In genomic region chr3:107260956-107261850, GRCm38 (mm10) we compare ENCODE assay signal across 11 mouse cellular contexts. TPM values are rescaled to one million over a fixed set of nuclear protein-coding genes. Genes with fewer than 3 reads are reported as not detected.
DNase-seq lines count a peak whose midpoint lies in the region; ATAC-seq and TF ChIP-seq lines count a peak whose summit lies in the region.
"Had no signal": no experiment of that assay in that cellular context is flagged by ENCODE, and none has a peak within 500 bp of the region (broad histone marks: within the 10 kb centered on the region; RNA-seq: fewer than 3 reads in every experiment).

No protein-coding gene starts in this region.

- no peak overlapping the region for H3K4me2 ChIP-seq in intestine, embryonic 14.5 days (ENCODE audit: low read length)
- no peak overlapping the region for H3K4me2 ChIP-seq in intestine, postnatal 0 days (replicated peaks; ENCODE audit: low read depth)
- no peak overlapping the region for H3K4me2 ChIP-seq in forebrain, embryonic 11.5 days (ENCODE audit: low read depth, low read length, severe bottlenecking)
- no peak overlapping the region for H3K4me2 ChIP-seq in hindbrain, embryonic 13.5 days
- no peak overlapping the region for H3K4me2 ChIP-seq in midbrain, postnatal 0 days (ENCODE audit: low read depth, low read length, poor library complexity, severe bottlenecking)
- H3K4me2 ChIP-seq: embryonic facial prominence, embryonic 15.5 days had no signal

- H3K27me3 ChIP-seq in intestine, embryonic 14.5 days (replicated peaks; ENCODE audit: control insufficient read depth, insufficient read depth, low read length) = no peaks in the 10 kb centered on the region
- no peaks in the 10 kb centered on the region for H3K27me3 ChIP-seq in intestine, postnatal 0 days (replicated peaks; ENCODE audit: control insufficient read depth, insufficient read depth, low read length)
- H3K27me3 ChIP-seq in C2C12 (ENCODE audit: control insufficient read depth, insufficient read depth, insufficient read length) = no peaks in the 10 kb centered on the region
- no peaks in the 10 kb centered on the region for H3K27me3 ChIP-seq in forebrain, embryonic 11.5 days (ENCODE audit: control insufficient read depth, insufficient read depth, low read length)
- 0 out of 2 replicates have a peak, but pooled peaks cover 9% of the 10 kb centered on the region for H3K27me3 ChIP-seq in hindbrain, embryonic 13.5 days
- no peaks in the 10 kb centered on the region for H3K27me3 ChIP-seq in midbrain, postnatal 0 days (ENCODE audit: insufficient read depth, low read length)
- H3K27me3 ChIP-seq: CH12.LX; embryonic facial prominence, embryonic 15.5 days had no signal

- WGBS in intestine, embryonic 14.5 days = 34% methylated on average over 8 of the region's 8 CpGs
- 48% methylated on average over 8 of the region's 8 CpGs for WGBS in intestine, postnatal 0 days
- WGBS in forebrain, embryonic 11.5 days = 51% methylated on average over 8 of the region's 8 CpGs
- 42% methylated on average over 8 of the region's 8 CpGs for WGBS in hindbrain, embryonic 13.5 days
- 57% methylated on average over 8 of the region's 8 CpGs for WGBS in midbrain, postnatal 0 days

- peaks cover 8% of the 10 kb centered on the region; the same call in 1 of the 2 replicates for H3K4me1 ChIP-seq in intestine, embryonic 14.5 days (replicated peaks; ENCODE audit: control insufficient read depth, insufficient read depth, low read length)
- no peaks in the 10 kb centered on the region for H3K4me1 ChIP-seq in intestine, postnatal 0 days (replicated peaks; ENCODE audit: control insufficient read depth, insufficient read depth, low read length)
- H3K4me1 ChIP-seq in forebrain, embryonic 11.5 days (replicated peaks; ENCODE audit: control insufficient read depth, insufficient read depth, low read length) = no peaks in the 10 kb centered on the region
- peaks cover 38% of the 10 kb centered on the region for H3K4me1 ChIP-seq in hindbrain, embryonic 13.5 days (replicated peaks)
- H3K4me1 ChIP-seq in midbrain, postnatal 0 days (ENCODE audit: insufficient read depth, low read length) = peaks cover 8% of the 10 kb centered on the region

- no peak for ATAC-seq in intestine, embryonic 14.5 days (replicated peaks; ENCODE audit: low FRiP score, low TSS enrichment, low read depth)
- no peak for ATAC-seq in intestine, postnatal 0 days
- 0 out of 2 replicates have a peak, but pooled peaks have one; percentile 39 for ATAC-seq in forebrain, embryonic 11.5 days (replicated peaks; ENCODE audit: low FRiP score)
- peak; percentile 48 for ATAC-seq in hindbrain, embryonic 13.5 days (ENCODE audit: low FRiP score)
- no peak for ATAC-seq in midbrain, postnatal 0 days (ENCODE audit: low FRiP score)
- ATAC-seq in activated CD4-positive, CD25-positive, alpha-beta regulatory T cell, adult 4 months = no peak

- no peak overlapping the region for H3K4me3 ChIP-seq in intestine, embryonic 14.5 days (ENCODE audit: low read depth, low read length)
- no peak overlapping the region for H3K4me3 ChIP-seq in intestine, postnatal 0 days (ENCODE audit: low read depth, low read length)
- H3K4me3 ChIP-seq in C2C12 (ENCODE audit: insufficient read depth, poor library complexity, severe bottlenecking) = no peak overlapping the region
- H3K4me3 ChIP-seq in forebrain, embryonic 11.5 days (ENCODE audit: low read depth, low read length) = no peak overlapping the region
- H3K4me3 ChIP-seq in hindbrain, embryonic 13.5 days = no peak overlapping the region
- no peak overlapping the region for H3K4me3 ChIP-seq in midbrain, postnatal 0 days (ENCODE audit: low read depth, low read length)
- H3K4me3 ChIP-seq: embryonic facial prominence, embryonic 15.5 days had no signal

- TF ChIP-seq CTCF in intestine, postnatal 0 days (IDR thresholded peaks at IDR 0.05; ENCODE audit: low read depth) = no peak
- TF ChIP-seq CTCF in C2C12 (IDR thresholded peaks at IDR 0.05; ENCODE audit: control insufficient read depth, insufficient read depth, insufficient read length) = no peak
- TF ChIP-seq CTCF in midbrain, postnatal 0 days (IDR thresholded peaks at IDR 0.05) = no peak

- H3K9ac ChIP-seq in intestine, embryonic 14.5 days (ENCODE audit: low read length) = no peak overlapping the region
- H3K9ac ChIP-seq in intestine, postnatal 0 days (ENCODE audit: low read depth, low read length) = no peak overlapping the region
- H3K9ac ChIP-seq in forebrain, embryonic 11.5 days (ENCODE audit: low read length) = no peak overlapping the region
- H3K9ac ChIP-seq in hindbrain, embryonic 13.5 days = 0 out of 2 replicates have a peak overlapping the region, but pooled peaks have one; percentile 2
- no peak overlapping the region for H3K9ac ChIP-seq in midbrain, postnatal 0 days (replicated peaks; ENCODE audit: low read length, poor library complexity, severe bottlenecking)
- H3K9ac ChIP-seq: embryonic facial prominence, embryonic 15.5 days had no signal

- H3K79me2 ChIP-seq in C2C12 (ENCODE audit: control insufficient read depth, insufficient read depth) = no peaks in the 10 kb centered on the region

- no peak overlapping the region for H3ac ChIP-seq in C2C12 (ENCODE audit: control insufficient read depth, insufficient read length, low read depth)

- H3K9me3 ChIP-seq in intestine, embryonic 14.5 days (ENCODE audit: control insufficient read depth, low read length) = no peaks in the 10 kb centered on the region
- no peaks in the 10 kb centered on the region for H3K9me3 ChIP-seq in intestine, postnatal 0 days (ENCODE audit: control insufficient read depth)
- H3K9me3 ChIP-seq in forebrain, embryonic 11.5 days (ENCODE audit: control insufficient read depth, low read length) = no peaks in the 10 kb centered on the region
- H3K9me3 ChIP-seq in hindbrain, embryonic 13.5 days = no peaks in the 10 kb centered on the region
- H3K9me3 ChIP-seq in midbrain, postnatal 0 days (ENCODE audit: low read length) = no peaks in the 10 kb centered on the region
- H3K9me3 ChIP-seq: embryonic facial prominence, embryonic 15.5 days had no signal

- DNase-seq in intestine, embryonic 14.5 days (ENCODE audit: low spot score) = no peak
- DNase-seq in forebrain, embryonic 11.5 days (ENCODE audit: low spot score) = peak; percentile 52
- DNase-seq in midbrain, postnatal 0 days (ENCODE audit: low spot score) = peak; percentile 32
- no peak for DNase-seq in cerebellum, adult 9-10 months

- no peaks in the 10 kb centered on the region for H3K36me3 ChIP-seq in intestine, embryonic 14.5 days (ENCODE audit: control insufficient read depth, insufficient read depth, low read length)
- H3K36me3 ChIP-seq in intestine, postnatal 0 days (ENCODE audit: control insufficient read depth, insufficient read depth) = no peaks in the 10 kb centered on the region
- no peaks in the 10 kb centered on the region for H3K36me3 ChIP-seq in C2C12 (ENCODE audit: control insufficient read depth, insufficient read depth)
- no peaks in the 10 kb centered on the region for H3K36me3 ChIP-seq in forebrain, embryonic 11.5 days (ENCODE audit: control insufficient read depth, insufficient read depth, low read length)
- H3K36me3 ChIP-seq in hindbrain, embryonic 13.5 days = no peaks in the 10 kb centered on the region
- no peaks in the 10 kb centered on the region for H3K36me3 ChIP-seq in midbrain, postnatal 0 days (ENCODE audit: insufficient read depth, low read length)
- H3K36me3 ChIP-seq: embryonic facial prominence, embryonic 15.5 days had no signal

- peak overlapping the region; percentile 60; the same call in 1 of the 2 replicates for H3K27ac ChIP-seq in intestine, embryonic 14.5 days (ENCODE audit: low read depth)
- H3K27ac ChIP-seq in intestine, postnatal 0 days (ENCODE audit: low read depth, low read length) = no peak overlapping the region
- H3K27ac ChIP-seq in forebrain, embryonic 11.5 days (ENCODE audit: low read depth, low read length) = no peak overlapping the region
- peak overlapping the region; percentile 84 for H3K27ac ChIP-seq in hindbrain, embryonic 13.5 days
- H3K27ac ChIP-seq in midbrain, postnatal 0 days (ENCODE audit: low read depth, low read length) = no peak overlapping the region
- H3K27ac ChIP-seq: embryonic facial prominence, embryonic 15.5 days had no signal

- no peaks in the 10 kb centered on the region for H3K79me3 ChIP-seq in C2C12 (ENCODE audit: low read depth)

RNA-seq across cellular contexts. Expression of gene Lamtor5, which starts 17.5 kb away (rescaled TPM):
- polyA plus RNA-seq in intestine, embryonic 14.5 days (2014; fragmentation: Nextera tagmentation; extraction: Ambion mirVana) = 196 and 202 TPM in 2 replicates
- 206 and 210 TPM in 2 replicates for polyA plus RNA-seq in intestine, postnatal 0 days (2015; fragmentation: Nextera tagmentation; extraction: Ambion mirVana)
- polyA plus RNA-seq in C2C12 (2012; fragmentation: generic; extraction: Trizol) = 163 TPM
- 174 and 177 TPM in 2 replicates for polyA plus RNA-seq in forebrain, embryonic 11.5 days (2014; fragmentation: Nextera tagmentation; extraction: Ambion mirVana)
- polyA plus RNA-seq in hindbrain, embryonic 13.5 days (2015; fragmentation: Nextera tagmentation; extraction: Ambion mirVana) = 200 TPM in 2 replicates
- total RNA-seq in midbrain, postnatal 0 days (2014; rRNA removed) = 66.7 and 69.9 TPM in 2 replicates
- 153 and 173 TPM in 2 replicates for polyA plus RNA-seq in midbrain, postnatal 0 days (2015; fragmentation: Nextera tagmentation; extraction: Ambion mirVana)
- 100 to 1,000 TPM; 223 to 224 TPM for polyA plus RNA-seq in activated CD4-positive, CD25-positive, alpha-beta regulatory T cell, adult 4 months (2017; shearing (Covaris generic))

RNA-seq across cellular contexts. Expression of gene Prok1, which starts 21.7 kb away (rescaled TPM):
- polyA plus RNA-seq in intestine, embryonic 14.5 days (2014; fragmentation: Nextera tagmentation; extraction: Ambion mirVana) = not detected in 2 replicates
- polyA plus RNA-seq in intestine, postnatal 0 days (2015; fragmentation: Nextera tagmentation; extraction: Ambion mirVana) = 0.09 TPM in 1 of 2 replicates, not detected in the other
- polyA plus RNA-seq in C2C12 (2012; fragmentation: generic; extraction: Trizol) = not detected
- 0.11 TPM in 1 of 2 replicates, not detected in the other for polyA plus RNA-seq in forebrain, embryonic 11.5 days (2014; fragmentation: Nextera tagmentation; extraction: Ambion mirVana)
- polyA plus RNA-seq in hindbrain, embryonic 13.5 days (2015; fragmentation: Nextera tagmentation; extraction: Ambion mirVana) = 0.10 and 0.32 TPM in 2 replicates
- total RNA-seq in midbrain, postnatal 0 days (2014; rRNA removed) = 0.14 and 0.33 TPM in 2 replicates
- polyA plus RNA-seq in midbrain, postnatal 0 days (2015; fragmentation: Nextera tagmentation; extraction: Ambion mirVana) = 0.09 and 0.16 TPM in 2 replicates
- polyA plus RNA-seq in activated CD4-positive, CD25-positive, alpha-beta regulatory T cell, adult 4 months (2017; shearing (Covaris generic)) = under 1 TPM; 0.15 to 0.33 TPM
- total RNA-seq: CH12.LX had no signal
- polyA plus RNA-seq: embryonic facial prominence, embryonic 15.5 days had no signal

RNA-seq across cellular contexts. Expression of gene Slc16a4, which starts 29.8 kb away (rescaled TPM):
- 3.7 and 4.0 TPM in 2 replicates for polyA plus RNA-seq in intestine, embryonic 14.5 days (2014; fragmentation: Nextera tagmentation; extraction: Ambion mirVana)
- polyA plus RNA-seq in intestine, postnatal 0 days (2015; fragmentation: Nextera tagmentation; extraction: Ambion mirVana) = 0.83 and 1.6 TPM in 2 replicates
- polyA plus RNA-seq in C2C12 (2012; fragmentation: generic; extraction: Trizol) = 0.20 TPM
- polyA plus RNA-seq in forebrain, embryonic 11.5 days (2014; fragmentation: Nextera tagmentation; extraction: Ambion mirVana) = 2.3 and 3.2 TPM in 2 replicates
- polyA plus RNA-seq in hindbrain, embryonic 13.5 days (2015; fragmentation: Nextera tagmentation; extraction: Ambion mirVana) = 2.3 and 2.5 TPM in 2 replicates
- total RNA-seq in midbrain, postnatal 0 days (2014; rRNA removed) = 1.4 and 1.5 TPM in 2 replicates
- polyA plus RNA-seq in midbrain, postnatal 0 days (2015; fragmentation: Nextera tagmentation; extraction: Ambion mirVana) = 2.0 and 2.4 TPM in 2 replicates
- polyA plus RNA-seq in activated CD4-positive, CD25-positive, alpha-beta regulatory T cell, adult 4 months (2017; shearing (Covaris generic)) = 1 to 10 TPM in 1 of 2 experiments, under 1 TPM in 1; 0.57 to 2.6 TPM

RNA-seq across cellular contexts. Expression of gene A630076J17Rik, which starts 30.8 kb away (rescaled TPM):
- polyA plus RNA-seq in intestine, embryonic 14.5 days (2014; fragmentation: Nextera tagmentation; extraction: Ambion mirVana) = not detected in 2 replicates
- polyA plus RNA-seq in intestine, postnatal 0 days (2015; fragmentation: Nextera tagmentation; extraction: Ambion mirVana) = 0.83 and 1.1 TPM in 2 replicates
- polyA plus RNA-seq in C2C12 (2012; fragmentation: generic; extraction: Trizol) = 0.02 TPM
- not detected in 2 replicates for polyA plus RNA-seq in forebrain, embryonic 11.5 days (2014; fragmentation: Nextera tagmentation; extraction: Ambion mirVana)
- polyA plus RNA-seq in hindbrain, embryonic 13.5 days (2015; fragmentation: Nextera tagmentation; extraction: Ambion mirVana) = not detected in 2 replicates
- not detected in 2 replicates for total RNA-seq in midbrain, postnatal 0 days (2014; rRNA removed)
- polyA plus RNA-seq in midbrain, postnatal 0 days (2015; fragmentation: Nextera tagmentation; extraction: Ambion mirVana) = 0.20 TPM in 1 of 2 replicates, not detected in the other
- polyA plus RNA-seq in activated CD4-positive, CD25-positive, alpha-beta regulatory T cell, adult 4 months (2017; shearing (Covaris generic)) = not detected
- total RNA-seq: CH12.LX; layer of hippocampus, adult 8-10 months had no signal
- polyA plus RNA-seq: embryonic facial prominence, embryonic 15.5 days had no signal

RNA-seq across cellular contexts. Expression of gene Cym, which starts 39.7 kb away (rescaled TPM):
- 4.5 and 12.9 TPM in 2 replicates for polyA plus RNA-seq in intestine, embryonic 14.5 days (2014; fragmentation: Nextera tagmentation; extraction: Ambion mirVana)
- polyA plus RNA-seq in intestine, postnatal 0 days (2015; fragmentation: Nextera tagmentation; extraction: Ambion mirVana) = 121 and 284 TPM in 2 replicates
- not detected for polyA plus RNA-seq in C2C12 (2012; fragmentation: generic; extraction: Trizol)
- polyA plus RNA-seq in forebrain, embryonic 11.5 days (2014; fragmentation: Nextera tagmentation; extraction: Ambion mirVana) = not detected in 2 replicates
- polyA plus RNA-seq in hindbrain, embryonic 13.5 days (2015; fragmentation: Nextera tagmentation; extraction: Ambion mirVana) = 0.13 and 6.0 TPM in 2 replicates
- 0.19 TPM in 1 of 2 replicates, not detected in the other for total RNA-seq in midbrain, postnatal 0 days (2014; rRNA removed)
- 0.16 TPM in 1 of 2 replicates, not detected in the other for polyA plus RNA-seq in midbrain, postnatal 0 days (2015; fragmentation: Nextera tagmentation; extraction: Ambion mirVana)
- polyA plus RNA-seq in activated CD4-positive, CD25-positive, alpha-beta regulatory T cell, adult 4 months (2017; shearing (Covaris generic)) = under 1 TPM in 1 of 2 experiments, not detected in 1; 0.90 TPM
- total RNA-seq: CH12.LX had no signal

Comparison
In these comparisons a context has a peak if more than half of its experiments do, and no peak if none do; other contexts are left out.
1. H3K27ac ChIP-seq: peak in intestine, embryonic 14.5 days (single experiment) and hindbrain, embryonic 13.5 days (single experiment); none in intestine, postnatal 0 days (single experiment), forebrain, embryonic 11.5 days (single experiment) and midbrain, postnatal 0 days (single experiment).
2. ATAC-seq: peak in forebrain, embryonic 11.5 days (single experiment) and hindbrain, embryonic 13.5 days (single experiment); none in intestine, embryonic 14.5 days (single experiment), intestine, postnatal 0 days (single experiment), midbrain, postnatal 0 days (single experiment) and activated CD4-positive, CD25-positive, alpha-beta regulatory T cell, adult 4 months (single experiment).
3. DNase-seq: peak in forebrain, embryonic 11.5 days (single experiment) and midbrain, postnatal 0 days (single experiment); none in intestine, embryonic 14.5 days (single experiment) and cerebellum, adult 9-10 months (single experiment).